Mouse (Mus musculus): Measurements from ENCODE around the gene Plxdc1. TPM values are rescaled to one million over a fixed set of nuclear protein-coding genes. Genes with fewer than 3 reads are reported as not detected.

The Plxdc1 gene
- polyA plus RNA-seq, 1 experiment from 2014 or later, result 0.53 TPM

- WGBS, result 40% methylated on average over 6 of the region's 6 CpGs
- ATAC-seq (ENCODE audit: insufficient read depth), result no peak
Observed at GRCm38 (mm10) chr11:97956905-97957560, 29.2 kb downstream of the Plxdc1 start.

GRCm38 (mm10) chr11:97955915-97956314, 30.3 kb downstream of the Plxdc1 start:
- Histone ChIP-seq H3K4me3 (ENCODE audit: low read depth, low read length) (no peak overlapping the region), H3K27ac (ENCODE audit: low read depth) (no peak overlapping the region), H3K4me1 (ENCODE audit: insufficient read depth) (0 out of 2 replicates have a peak, but pooled peaks cover 3% of the 10 kb centered on the region), H3K36me3 (ENCODE audit: insufficient read depth) (no peaks in the 10 kb centered on the region), H3K4me2 (no peak overlapping the region), H3K9me3 (ENCODE audit: low read depth, low read length) (no peaks in the 10 kb centered on the region), H3K9ac (no peak overlapping the region), H3K27me3 (ENCODE audit: insufficient read depth, low read length) (no peaks in the 10 kb centered on the region)
- no peak for ATAC-seq (ENCODE audit: insufficient read depth)
- DNase-seq, result no peak
- 69% methylated on average over 4 of the region's 4 CpGs for WGBS
- no peak for TF ChIP-seq CTCF (IDR thresholded peaks at IDR 0.05; ENCODE audit: low read depth)

More at GRCm38 (mm10) chr11:97956905-97957560, 29.2 kb downstream of the Plxdc1 start:
- no peak for DNase-seq
- no peaks in the 10 kb centered on the region for H3K27me3 ChIP-seq (ENCODE audit: insufficient read depth, low read length)
- H3K9ac ChIP-seq, result no peak overlapping the region
- H3K4me1 ChIP-seq (ENCODE audit: insufficient read depth), result 0 out of 2 replicates have a peak, but pooled peaks cover 3% of the 10 kb centered on the region
- no peak for TF ChIP-seq CTCF (IDR thresholded peaks at IDR 0.05; ENCODE audit: low read depth)
- no peak overlapping the region for H3K27ac ChIP-seq (ENCODE audit: low read depth)
- H3K9me3 ChIP-seq (ENCODE audit: low read depth, low read length), result no peaks in the 10 kb centered on the region
- no peaks in the 10 kb centered on the region for H3K36me3 ChIP-seq (ENCODE audit: insufficient read depth)
- H3K4me3 ChIP-seq (ENCODE audit: low read depth, low read length), result no peak overlapping the region
- no peak overlapping the region for H3K4me2 ChIP-seq

GRCm38 (mm10) chr11:97955146-97955902, 30.9 kb downstream of the Plxdc1 start:
- no peak for ATAC-seq (ENCODE audit: insufficient read depth)
- 73% methylated on average over 9 of the region's 9 CpGs for WGBS
- no peaks in the 10 kb centered on the region for H3K36me3 ChIP-seq (ENCODE audit: insufficient read depth)
- DNase-seq, result no peak
- H3K27me3 ChIP-seq (ENCODE audit: insufficient read depth, low read length), result no peaks in the 10 kb centered on the region
- H3K9ac ChIP-seq, result no peak overlapping the region
- H3K9me3 ChIP-seq (ENCODE audit: low read depth, low read length), result no peaks in the 10 kb centered on the region
- no peak overlapping the region for H3K4me2 ChIP-seq
- no peak overlapping the region for H3K4me3 ChIP-seq (ENCODE audit: low read depth, low read length)
- TF ChIP-seq CTCF (IDR thresholded peaks at IDR 0.05; ENCODE audit: low read depth), result no peak
- H3K27ac ChIP-seq (ENCODE audit: low read depth), result no peak overlapping the region
- H3K4me1 ChIP-seq (ENCODE audit: insufficient read depth), result 0 out of 2 replicates have a peak, but pooled peaks cover 3% of the 10 kb centered on the region

DNA sequence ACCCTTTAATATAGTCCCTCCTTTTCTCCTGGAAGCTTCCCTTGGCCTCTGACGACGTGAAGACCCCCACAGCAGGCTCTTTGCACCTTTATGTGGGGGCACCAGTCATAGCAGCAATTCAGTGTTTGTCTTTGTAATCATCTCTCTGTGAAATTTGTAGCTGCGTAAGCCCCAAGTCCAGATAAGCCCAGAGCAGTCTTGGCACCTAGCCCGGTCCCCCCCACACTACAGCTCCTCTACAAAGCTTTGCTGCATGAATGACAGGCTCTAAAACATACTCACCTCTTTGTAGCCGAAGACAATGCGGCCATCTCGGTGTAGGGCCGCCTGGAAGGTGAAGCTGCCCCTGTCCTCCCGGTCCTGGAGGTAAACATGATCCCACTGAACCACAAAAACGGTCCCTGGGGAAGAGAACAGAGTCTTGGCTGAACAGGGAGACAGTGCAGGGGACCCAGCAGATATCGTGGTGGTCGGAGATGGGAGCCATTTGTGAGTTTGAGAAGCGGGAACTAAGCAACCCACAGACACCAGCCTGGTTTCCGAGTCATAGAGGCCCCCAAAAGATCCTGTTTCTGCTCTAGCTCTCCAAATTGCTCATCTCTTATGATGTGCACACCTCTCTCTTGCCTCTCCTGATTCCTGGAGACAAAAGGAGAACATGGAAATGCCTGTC, 31.6 kb downstream of the Plxdc1 start:
- no peak overlapping the region for H3K27ac ChIP-seq (ENCODE audit: low read depth)
- no peak overlapping the region; the same call in 1 of the 2 replicates for H3K9ac ChIP-seq
- no peak for TF ChIP-seq CTCF (IDR thresholded peaks at IDR 0.05; ENCODE audit: low read depth)
- DNase-seq (peak; percentile 70), ATAC-seq (ENCODE audit: insufficient read depth) (no peak)
- H3K27me3 ChIP-seq (ENCODE audit: insufficient read depth, low read length), result no peaks in the 10 kb centered on the region
- H3K9me3 ChIP-seq (ENCODE audit: low read depth, low read length), result no peaks in the 10 kb centered on the region
- H3K4me2 ChIP-seq, result peak overlapping the region; percentile 23; the same call in 1 of the 2 replicates
- no peak overlapping the region for H3K4me3 ChIP-seq (ENCODE audit: low read depth, low read length)
- no peaks in the 10 kb centered on the region for H3K36me3 ChIP-seq (ENCODE audit: insufficient read depth)
- 38% methylated on average over 14 of the region's 14 CpGs for WGBS
- 0 out of 2 replicates have a peak, but pooled peaks cover 3% of the 10 kb centered on the region for H3K4me1 ChIP-seq (ENCODE audit: insufficient read depth)

- TF ChIP-seq CTCF (IDR thresholded peaks at IDR 0.05; ENCODE audit: low read depth), result no peak
- Histone ChIP-seq H3K4me2 (no peak overlapping the region), H3K4me1 (ENCODE audit: insufficient read depth) (0 out of 2 replicates have a peak, but pooled peaks cover 3% of the 10 kb centered on the region), H3K27ac (ENCODE audit: low read depth) (no peak overlapping the region), H3K9ac (no peak overlapping the region), H3K4me3 (ENCODE audit: low read depth, low read length) (no peak overlapping the region), H3K36me3 (ENCODE audit: insufficient read depth) (no peaks in the 10 kb centered on the region), H3K27me3 (ENCODE audit: insufficient read depth, low read length) (no peaks in the 10 kb centered on the region), H3K9me3 (ENCODE audit: low read depth, low read length) (no peaks in the 10 kb centered on the region)
- WGBS, result 77% methylated on average over 6 of the region's 6 CpGs
- DNase-seq (no peak), ATAC-seq (ENCODE audit: insufficient read depth) (no peak)
Observed at GRCm38 (mm10) chr11:97953939-97954275, 32.3 kb downstream of the Plxdc1 start.

GRCm38 (mm10) chr11:97953179-97953938, 32.9 kb downstream of the Plxdc1 start:
- no peaks in the 10 kb centered on the region for H3K9me3 ChIP-seq (ENCODE audit: low read depth, low read length)
- no peak overlapping the region for H3K4me3 ChIP-seq (ENCODE audit: low read depth, low read length)
- no peaks in the 10 kb centered on the region for H3K27me3 ChIP-seq (ENCODE audit: insufficient read depth, low read length)
- ATAC-seq (ENCODE audit: insufficient read depth), result no peak
- no peak for DNase-seq
- no peak for TF ChIP-seq CTCF (IDR thresholded peaks at IDR 0.05; ENCODE audit: low read depth)
- H3K9ac ChIP-seq, result no peak overlapping the region
- H3K4me1 ChIP-seq (ENCODE audit: insufficient read depth), result 0 out of 2 replicates have a peak, but pooled peaks cover 3% of the 10 kb centered on the region
- H3K4me2 ChIP-seq, result no peak overlapping the region
- WGBS, result 72% methylated on average over 16 of the region's 16 CpGs
- H3K27ac ChIP-seq (ENCODE audit: low read depth), result no peak overlapping the region
- no peaks in the 10 kb centered on the region for H3K36me3 ChIP-seq (ENCODE audit: insufficient read depth)
